Mouse (Mus musculus) midbrain, embryonic 16.5 days (tissue): ENCODE measurements around the gene Zfp36l2. TPM values are rescaled to one million over a fixed set of nuclear protein-coding genes. Genes with fewer than 3 reads are reported as not detected.
"Not testable (repeated sequence)": the region's sequence is repeated elsewhere in the genome, so short reads cannot be mapped to it uniquely, and the experiment has no call there.

Source experiments
- ATAC-seq: fragments of 200-750 bp; cut with Nextera tagmentation; 2 replicates; pipeline ENCODE4 v1.8.0; 2017; ENCODE audit warnings: moderate TSS enrichment
- H3K27ac ChIP-seq: fragments of 300-500 bp; sonication (generic); 2 replicates; pipeline ENCODE4 v1.5.1; 2014; ENCODE audit warnings: mild to moderate bottlenecking, low read length, mixed read lengths
- H3K27me3 ChIP-seq: fragments of 300-500 bp; sonication (generic); 2 replicates; pipeline ENCODE4 v1.6.1; 2014; ENCODE audit warnings: low read depth, low read length, mixed read lengths; ENCODE audit not compliant: control insufficient read depth, insufficient read depth
- H3K36me3 ChIP-seq: fragments of 300-500 bp; sonication (generic); 2 replicates; pipeline ENCODE4 v1.6.1; 2014; ENCODE audit warnings: mild to moderate bottlenecking, low read length, moderate library complexity, mixed read lengths; ENCODE audit not compliant: control insufficient read depth, insufficient read depth
- H3K4me1 ChIP-seq: fragments of 300-500 bp; sonication (generic); 2 replicates; pipeline ENCODE4 v1.6.1; 2014; ENCODE audit warnings: mild to moderate bottlenecking, low read length, mixed read lengths; ENCODE audit not compliant: control insufficient read depth, insufficient read depth
- H3K4me2 ChIP-seq: fragments of 300-500 bp; sonication (generic); 2 replicates; pipeline ENCODE4 v1.6.1; 2014; ENCODE audit warnings: mild to moderate bottlenecking, low read length, mixed read lengths
- H3K4me3 ChIP-seq: fragments of 300-500 bp; sonication (generic); 2 replicates; pipeline ENCODE4 v1.5.1; 2014; ENCODE audit warnings: low read depth, mild to moderate bottlenecking, low read length, moderate library complexity, mixed read lengths
- H3K9ac ChIP-seq: fragments of 300-500 bp; sonication (generic); 2 replicates; pipeline ENCODE4 v1.6.1; 2014; ENCODE audit warnings: low read depth, low read length, mixed read lengths
- H3K9me3 ChIP-seq: fragments of 300-500 bp; sonication (generic); replicated peaks from 2 replicates; pipeline ENCODE4 v1.6.1; 2014; ENCODE audit warnings: mild to moderate bottlenecking, low read length, mixed read lengths; ENCODE audit not compliant: control insufficient read depth, poor library complexity, severe bottlenecking
- WGBS: fragments of 180-500 bp; shearing (Covaris S2); extraction: QIAGEN DNeasy Blood & Tissue Kit; methylation state at CpG from one replicate; pipeline ENCODE4 v1.1.7; 2014; 5-methylcytosine and 5-hydroxymethylcytosine counted together
- polyA plus RNA-seq: library from polyadenylated mRNA; unstranded; fragments of >200 nt; fragmentation: Nextera tagmentation; extraction: Ambion mirVana; gene quantifications from 2 replicates; pipeline ENCODE4 v1.2.1, GENCODE M21; 2015

Zfp36l2 gene
- polyA plus RNA-seq, 1 experiment from 2014 or later, result 3.6 TPM

GRCm38 (mm10) chr17:84224217-84224887, 36.6 kb upstream of the Zfp36l2 start:
- Histone ChIP-seq H3K27me3 (no peaks in the 10 kb centered on the region), H3K4me3 (no peak overlapping the region), H3K4me1 (no peaks in the 10 kb centered on the region), H3K9ac (no peak overlapping the region), H3K4me2 (no peak overlapping the region), H3K36me3 (peaks cover 9% of the 10 kb centered on the region; the same call in 1 of the 2 replicates), H3K27ac (no peak overlapping the region), H3K9me3 (no peaks in the 10 kb centered on the region)
- no peak for ATAC-seq
- 70% methylated on average over 15 of the region's 15 CpGs for WGBS

GRCm38 (mm10) chr17:84218841-84219240, 31.1 kb upstream of the Zfp36l2 start:
- H3K9ac ChIP-seq, ATAC-seq: not testable (repeated sequence)
- 97% methylated on average over 2 of the region's 2 CpGs for WGBS

GRCm38 (mm10) chr17:84217696-84218095, 29.9 kb upstream of the Zfp36l2 start:
- H3K36me3 ChIP-seq, result peaks cover 8% of the 10 kb centered on the region; the same call in 1 of the 2 replicates
- H3K27me3 ChIP-seq, result no peaks in the 10 kb centered on the region
- H3K4me2 ChIP-seq, result no peak overlapping the region
- no peaks in the 10 kb centered on the region for H3K9me3 ChIP-seq
- no peak overlapping the region for H3K9ac ChIP-seq
- 65% methylated on average over 3 of the region's 3 CpGs for WGBS
- no peak for ATAC-seq
- no peaks in the 10 kb centered on the region for H3K4me1 ChIP-seq
- no peak overlapping the region for H3K27ac ChIP-seq
- no peak overlapping the region for H3K4me3 ChIP-seq

More at GRCm38 (mm10) chr17:84218841-84219240, 31.1 kb upstream of the Zfp36l2 start:
- not testable (repeated sequence) for H3K27me3 ChIP-seq, H3K4me3 ChIP-seq, H3K4me2 ChIP-seq, H3K9me3 ChIP-seq, H3K4me1 ChIP-seq, H3K36me3 ChIP-seq, H3K27ac ChIP-seq

GRCm38 (mm10) chr17:84215264-84215960, 27.7 kb upstream of the Zfp36l2 start:
- no peak overlapping the region for H3K9ac ChIP-seq
- no peak overlapping the region for H3K4me2 ChIP-seq
- H3K4me3 ChIP-seq, result no peak overlapping the region
- 88% methylated on average over 6 of the region's 6 CpGs for WGBS
- ATAC-seq, result no peak
- H3K27ac ChIP-seq, result no peak overlapping the region
- H3K4me1 ChIP-seq, result no peaks in the 10 kb centered on the region
- H3K36me3 ChIP-seq, result peaks cover 4% of the 10 kb centered on the region
- H3K9me3 ChIP-seq, result no peaks in the 10 kb centered on the region
- H3K27me3 ChIP-seq, result no peaks in the 10 kb centered on the region

- no peak for ATAC-seq
- WGBS, result 92% methylated on average over 3 of the region's 3 CpGs
- Histone ChIP-seq H3K27me3 (no peaks in the 10 kb centered on the region), H3K4me2 (no peak overlapping the region), H3K9ac (no peak overlapping the region), H3K4me3 (no peak overlapping the region), H3K4me1 (no peaks in the 10 kb centered on the region), H3K27ac (no peak overlapping the region), H3K36me3 (no peaks in the 10 kb centered on the region; the same call in none of the 2 replicates), H3K9me3 (no peaks in the 10 kb centered on the region)
These were observed 25.7 kb upstream of the Zfp36l2 start for GRCm38 (mm10) chr17:84213464-84213863.

GRCm38 (mm10) chr17:84207611-84208010, 19.9 kb upstream of the Zfp36l2 start:
- Histone ChIP-seq H3K36me3 (no peaks in the 10 kb centered on the region; the same call in 1 of the 2 replicates), H3K4me2 (no peak overlapping the region), H3K27ac (no peak overlapping the region), H3K4me3 (no peak overlapping the region), H3K9ac (no peak overlapping the region), H3K4me1 (no peaks in the 10 kb centered on the region), H3K27me3 (no peaks in the 10 kb centered on the region), H3K9me3 (no peaks in the 10 kb centered on the region)
- WGBS, result 96% methylated on average over 3 of the region's 3 CpGs
- no peak for ATAC-seq

- no peak for ATAC-seq
- WGBS, result 91% methylated on average over 3 of the region's 3 CpGs
- no peak overlapping the region for H3K4me2 ChIP-seq
These were observed 18.5 kb upstream of the Zfp36l2 start for GRCm38 (mm10) chr17:84206239-84206638.

GRCm38 (mm10) chr17:84204962-84205361, 17.2 kb upstream of the Zfp36l2 start:
- ATAC-seq, result no peak
- 82% methylated on average over 5 of the region's 5 CpGs for WGBS
- no peak overlapping the region for H3K4me2 ChIP-seq
- no peaks in the 10 kb centered on the region for H3K27me3 ChIP-seq
- 0 out of 2 replicates have a peak, but pooled peaks cover 3% of the 10 kb centered on the region for H3K36me3 ChIP-seq
- H3K27ac ChIP-seq, result no peak overlapping the region
- H3K9me3 ChIP-seq, result no peaks in the 10 kb centered on the region
- H3K9ac ChIP-seq, result no peak overlapping the region
- H3K4me3 ChIP-seq, result no peak overlapping the region
- H3K4me1 ChIP-seq, result no peaks in the 10 kb centered on the region

More at GRCm38 (mm10) chr17:84206239-84206638, 18.5 kb upstream of the Zfp36l2 start:
- Histone ChIP-seq H3K4me3 (no peak overlapping the region), H3K27ac (no peak overlapping the region), H3K9ac (no peak overlapping the region), H3K36me3 (no peaks in the 10 kb centered on the region), H3K4me1 (no peaks in the 10 kb centered on the region), H3K27me3 (no peaks in the 10 kb centered on the region), H3K9me3 (no peaks in the 10 kb centered on the region)

GRCm38 (mm10) chr17:84203340-84203739, 15.6 kb upstream of the Zfp36l2 start:
- 64% methylated on average over 7 of the region's 7 CpGs for WGBS
- H3K9ac ChIP-seq, result no peak overlapping the region
- H3K36me3 ChIP-seq, result 0 out of 2 replicates have a peak, but pooled peaks cover 3% of the 10 kb centered on the region
- no peaks in the 10 kb centered on the region for H3K9me3 ChIP-seq
- H3K4me1 ChIP-seq, result no peaks in the 10 kb centered on the region
- no peak overlapping the region for H3K27ac ChIP-seq
- H3K4me2 ChIP-seq, result no peak overlapping the region
- no peaks in the 10 kb centered on the region for H3K27me3 ChIP-seq
- no peak overlapping the region for H3K4me3 ChIP-seq
- no peak for ATAC-seq
